Mouse (Mus musculus) frontal cortex, adult (tissue): ENCODE results near the gene Kdm2a.

Experiments used
- ATAC-seq: cut with Nextera tagmentation; 2 replicates; pipeline ENCODE4 v1.9.2; 2017; ENCODE audit warnings: mild to moderate bottlenecking, moderate library complexity, mixed read lengths; ENCODE audit not compliant: low TSS enrichment

Gene Kdm2a

DNA sequence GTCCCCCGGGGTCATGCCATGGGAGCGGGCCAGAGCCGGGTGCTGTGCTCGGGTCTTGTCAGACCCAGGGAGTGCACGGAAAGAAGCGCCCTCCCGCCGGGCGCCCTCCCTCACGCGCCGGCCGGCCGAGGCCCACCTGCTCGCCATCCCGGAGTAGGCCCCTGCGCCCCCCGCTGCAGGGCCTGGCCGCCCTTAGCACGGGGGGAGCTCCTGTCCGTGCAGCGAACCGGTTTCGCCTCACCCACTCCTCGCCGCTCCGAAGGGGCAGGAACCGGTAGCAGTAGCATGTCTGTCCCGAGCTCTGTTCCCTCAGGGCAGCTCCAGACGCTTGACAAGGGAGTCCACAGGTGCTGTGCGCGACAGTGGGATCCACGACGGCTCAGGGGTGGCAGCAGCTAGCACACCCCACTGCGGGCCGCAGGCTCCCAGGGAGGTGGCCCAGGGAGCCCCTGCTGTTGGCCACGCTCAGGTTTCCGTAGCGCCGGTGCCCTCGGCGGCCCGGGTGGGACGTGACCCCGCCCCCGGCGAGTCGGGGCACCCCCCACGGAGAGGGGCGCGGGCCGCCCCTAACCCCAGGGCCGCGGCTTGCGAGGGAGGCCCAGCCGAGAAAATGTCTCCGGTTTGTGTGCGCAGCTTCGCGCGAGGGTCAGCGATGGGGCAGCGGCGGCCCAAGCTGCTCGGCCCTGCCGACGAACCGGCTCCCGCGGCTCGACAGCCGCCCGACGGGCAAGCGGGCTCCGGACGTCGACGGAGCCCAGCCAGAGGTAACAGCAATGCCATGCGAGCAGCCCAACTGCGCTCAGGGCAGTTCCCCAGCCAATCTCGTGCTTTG is at the start of gene Kdm2a:
Kdm2a (minus strand) TSS at position 488 of the 832 bp plus-strand sequence.
- peak; percentile 29 for ATAC-seq

DNA sequence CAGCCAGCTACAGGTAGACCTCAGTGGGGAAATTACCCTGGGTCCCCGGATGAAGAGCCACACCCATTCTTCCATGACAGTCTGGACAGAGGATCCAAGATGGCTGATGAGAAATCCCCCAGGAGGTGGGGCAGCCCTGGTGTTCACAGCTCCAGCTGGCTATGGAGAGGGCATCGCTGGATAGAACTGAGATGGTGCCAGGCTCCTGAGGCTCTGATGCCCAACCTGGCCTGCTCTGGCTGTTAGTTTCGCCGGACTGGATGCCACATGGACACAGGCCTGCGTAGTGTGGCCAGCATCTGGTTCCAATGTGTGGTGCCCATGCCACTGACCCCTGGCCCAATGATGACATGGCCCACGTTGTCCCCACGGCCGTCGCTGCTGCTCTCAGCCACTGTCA is 49.4 kb upstream of the Kdm2a start:
- no peak for ATAC-seq

DNA sequence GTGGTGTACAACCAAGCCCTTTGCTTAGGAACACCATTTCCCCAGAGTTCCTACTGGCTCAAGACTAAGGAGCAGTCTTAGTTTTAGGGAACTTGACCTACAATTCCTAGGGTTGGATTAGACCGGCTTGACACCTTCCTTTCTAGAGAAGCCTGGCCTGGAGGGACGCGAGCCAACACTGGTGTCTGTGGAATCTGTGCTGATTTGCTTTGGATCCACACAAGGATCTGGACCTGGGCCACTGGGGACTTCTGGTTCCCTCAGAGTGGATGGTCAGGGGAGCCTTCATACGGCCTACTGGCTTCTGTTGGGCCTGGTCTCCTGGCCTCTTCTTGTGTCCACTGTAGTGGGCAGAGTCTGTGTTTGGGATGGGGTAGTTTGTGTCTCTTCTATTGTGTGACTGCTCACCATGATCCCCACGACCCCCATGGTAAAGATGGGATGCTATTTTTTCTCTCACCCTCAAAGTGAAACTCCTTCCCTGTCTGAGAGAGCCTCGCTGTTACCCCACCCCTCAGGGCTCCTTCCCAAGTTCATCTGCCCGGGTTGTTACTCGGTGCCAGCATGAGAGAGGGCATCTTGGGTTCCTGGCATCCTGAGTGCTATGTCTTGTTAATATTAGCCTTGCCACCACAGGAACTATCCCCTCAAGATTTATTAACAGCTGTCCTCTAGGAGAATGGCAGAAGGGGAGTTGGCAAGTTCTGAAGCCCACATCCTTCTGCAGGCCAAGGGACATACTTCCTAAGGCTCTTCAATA is 48.8 kb upstream of the Kdm2a start:
- ATAC-seq = no peak

DNA sequence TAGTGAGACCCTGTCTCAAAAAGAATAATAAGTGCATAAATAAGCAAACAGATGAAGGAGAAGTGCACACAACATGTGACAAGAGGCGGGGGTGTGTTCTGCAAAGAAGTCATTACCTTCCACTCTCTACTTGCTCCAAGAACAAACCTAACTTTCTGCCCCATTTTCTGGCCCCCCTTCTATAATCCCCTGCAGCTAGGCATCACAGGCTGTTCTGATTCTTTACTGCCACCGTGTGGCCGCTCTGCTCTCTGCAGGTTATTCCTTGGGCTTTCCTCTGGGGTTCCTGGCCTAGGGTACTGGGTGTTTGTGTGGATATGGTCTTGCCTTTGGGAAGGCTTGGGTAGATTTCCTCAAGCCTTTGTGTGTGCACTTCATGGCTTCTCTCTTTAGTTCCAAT is 44.3 kb upstream of the Kdm2a start:
- ATAC-seq = peak; percentile 70; the same call in 1 of the 2 replicates

DNA sequence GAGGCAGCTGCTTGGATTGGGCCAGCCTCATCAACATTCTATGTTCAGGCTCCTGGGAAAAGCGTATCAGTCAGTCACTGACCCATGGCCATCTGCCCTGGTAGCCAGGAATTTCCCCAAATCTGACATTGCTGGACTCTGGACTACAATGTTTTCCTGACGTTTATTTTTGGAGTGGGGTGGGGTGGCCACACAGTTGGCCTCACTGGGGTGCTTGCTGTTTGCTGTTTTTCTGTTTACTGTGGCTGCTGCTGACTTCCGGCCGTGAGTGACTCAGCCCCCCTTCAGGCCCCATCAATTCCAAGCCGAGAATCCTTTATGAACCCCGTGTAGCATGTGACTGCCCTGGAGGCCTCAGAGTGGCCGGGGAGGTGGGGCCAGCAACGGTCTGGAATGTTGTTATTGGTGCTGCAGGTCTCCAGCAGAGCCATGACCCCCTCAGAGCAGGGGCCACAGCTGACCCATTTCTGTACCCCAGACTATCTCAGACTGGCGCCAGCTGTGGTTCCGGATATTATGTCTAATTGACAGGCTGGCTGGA is 43.6 kb upstream of the Kdm2a start:
- ATAC-seq = no peak

DNA sequence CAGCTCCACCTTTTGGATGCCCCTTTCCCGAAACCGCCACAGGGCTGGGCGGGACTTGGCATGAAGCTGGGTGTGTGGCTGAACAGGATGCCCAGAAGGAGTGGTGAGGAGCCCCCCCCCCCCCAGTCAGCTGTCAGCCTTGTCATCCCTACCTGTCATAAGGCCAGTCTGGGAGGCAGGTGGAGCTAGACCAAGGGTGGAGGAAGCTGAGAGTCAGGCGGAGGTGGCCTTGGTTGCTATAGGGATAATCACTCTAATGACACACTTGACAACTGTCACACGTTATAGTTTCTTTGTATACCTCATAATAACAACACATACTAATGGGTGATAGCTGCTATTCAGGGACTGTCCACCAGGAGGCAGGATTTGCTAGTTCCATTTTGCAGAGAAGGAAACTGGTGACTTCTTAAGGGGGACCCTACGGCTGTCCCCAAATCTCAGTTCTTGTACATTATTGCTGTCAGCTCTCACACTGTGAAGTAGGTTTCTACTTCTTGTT is 43.1 kb upstream of the Kdm2a start:
- ATAC-seq = no peak

DNA sequence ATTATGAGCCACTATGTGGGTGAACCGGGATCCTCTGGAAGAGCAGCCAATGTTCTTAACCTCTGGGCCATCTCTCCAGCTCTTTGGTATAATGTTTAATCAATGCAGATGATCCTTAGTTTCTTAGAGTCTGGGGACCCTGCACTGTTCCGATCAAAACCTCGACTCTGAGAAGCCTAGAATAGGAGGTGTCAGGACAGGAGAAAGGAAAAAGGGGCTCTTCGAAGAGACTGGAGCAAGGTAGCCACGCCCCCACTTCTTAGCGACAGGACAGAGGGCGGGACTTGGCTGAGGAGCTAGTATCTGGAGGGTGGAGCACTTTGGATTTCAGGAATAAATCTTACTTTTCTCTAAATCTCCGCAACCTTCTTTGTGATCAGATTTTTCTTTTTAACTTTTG is 42.1 kb upstream of the Kdm2a start:
- no peak for ATAC-seq

DNA sequence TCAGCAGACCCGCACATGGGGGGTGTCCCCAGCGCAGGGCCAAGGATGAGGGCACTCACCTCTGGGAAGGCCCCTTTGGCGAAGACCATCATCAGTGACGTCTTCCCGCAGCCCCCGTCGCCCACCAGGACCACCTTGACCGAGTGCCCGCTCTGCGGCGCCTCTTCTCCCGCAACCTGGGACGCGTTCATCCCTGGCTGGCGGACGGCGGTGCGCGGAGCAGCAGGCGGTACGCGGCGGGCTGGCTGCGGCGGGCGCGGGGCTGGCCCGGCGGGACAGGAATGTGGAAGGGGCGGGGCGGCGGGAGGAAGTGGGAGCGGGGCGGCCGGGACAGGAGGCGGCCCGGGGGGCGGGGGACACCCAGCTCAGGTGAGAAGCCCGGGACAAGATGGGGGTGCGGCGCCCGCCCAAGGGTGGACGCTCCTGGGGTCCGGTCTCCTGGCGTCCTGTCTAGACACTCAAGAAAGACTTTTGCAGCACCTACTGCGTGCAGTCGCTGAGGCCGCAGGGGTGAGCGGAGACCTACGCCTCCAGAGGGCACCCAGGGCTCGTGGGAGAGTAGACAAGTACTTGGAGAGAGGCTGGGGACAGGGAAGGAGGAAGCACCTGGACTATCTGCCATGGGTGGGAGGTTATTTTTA is 41.2 kb upstream of the Kdm2a start, which contains the start of gene Rhod:
Rhod (minus strand) TSS at position 272 of the 641 bp plus-strand sequence.
- no peak for ATAC-seq

DNA sequence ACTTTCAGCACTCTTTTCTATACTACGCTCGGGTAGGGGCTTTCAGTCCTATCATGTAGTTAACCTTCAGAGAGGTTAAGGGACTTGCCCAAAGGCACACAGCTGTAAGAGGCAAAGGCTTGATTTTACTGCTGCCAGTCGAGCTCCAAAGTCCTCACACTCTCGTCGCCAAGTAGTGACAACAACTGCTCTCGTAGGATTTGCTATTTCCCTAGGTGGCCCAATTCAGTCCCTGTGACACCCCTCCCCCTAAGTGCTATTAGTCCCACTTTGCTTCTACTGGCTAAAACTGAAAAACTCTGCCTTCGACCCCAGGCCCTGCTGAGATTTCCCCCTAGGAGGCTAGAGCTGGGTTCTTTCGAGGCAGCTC is 40.7 kb upstream of the Kdm2a start:
- no peak for ATAC-seq

DNA sequence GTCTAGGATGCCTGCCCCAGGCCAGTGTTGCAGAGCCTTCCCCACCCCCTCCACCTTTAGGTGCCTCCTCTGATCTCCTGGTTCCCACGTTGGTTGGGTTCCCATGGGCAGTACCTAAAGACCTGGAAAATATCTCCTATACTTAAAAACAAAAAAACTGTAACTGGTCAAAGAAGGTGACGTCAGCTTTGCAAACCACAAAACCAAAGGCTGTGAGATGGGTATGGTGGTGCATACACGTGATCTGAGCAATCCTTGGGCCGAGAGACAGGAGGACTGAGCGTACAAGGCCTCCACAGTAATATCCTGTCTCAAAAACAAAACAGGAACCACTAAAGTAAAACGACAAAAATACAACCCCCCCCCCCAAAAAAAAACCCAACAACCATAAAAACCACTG is 39.8 kb upstream of the Kdm2a start:
- ATAC-seq = no peak

DNA sequence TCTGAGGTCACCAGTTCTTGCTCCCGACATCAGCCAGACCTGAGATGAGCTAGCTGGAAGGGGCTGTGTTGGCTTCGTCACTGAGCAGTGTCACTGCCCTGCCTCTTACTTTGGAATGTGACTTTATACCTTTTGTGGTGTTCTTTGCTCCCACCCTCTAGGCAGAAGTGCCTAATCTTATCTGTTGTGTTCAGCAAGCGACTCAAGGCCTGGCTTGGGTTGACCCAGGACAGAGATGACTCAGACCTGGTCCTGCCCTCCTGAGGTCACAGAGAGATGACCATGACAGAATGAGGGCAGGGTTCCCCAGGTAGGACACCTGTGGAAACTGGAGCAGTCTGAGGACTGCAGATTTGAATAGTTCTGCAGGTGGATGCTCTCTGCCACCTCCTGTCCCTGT is 38.2 kb upstream of the Kdm2a start:
- ATAC-seq = no peak

DNA sequence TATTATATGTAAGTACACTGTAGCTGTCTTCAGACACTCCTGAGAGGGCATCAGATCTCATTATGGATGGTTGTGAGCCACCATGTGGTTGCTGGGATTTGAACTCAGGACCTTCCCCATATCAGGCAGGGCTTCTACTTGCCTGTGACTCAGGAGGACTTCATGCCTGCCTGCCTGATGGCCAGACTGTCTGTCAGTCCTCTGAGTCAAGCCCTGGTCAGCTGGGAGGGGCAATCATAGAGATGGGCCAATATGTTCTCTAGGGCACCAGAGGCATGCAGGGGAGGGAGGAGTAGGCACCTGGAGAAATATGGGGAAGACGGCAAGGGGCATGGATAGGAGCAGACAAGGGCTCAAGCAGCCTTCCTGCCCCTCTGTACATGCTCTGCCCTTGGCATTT is 36.9 kb upstream of the Kdm2a start:
- ATAC-seq = no peak

DNA sequence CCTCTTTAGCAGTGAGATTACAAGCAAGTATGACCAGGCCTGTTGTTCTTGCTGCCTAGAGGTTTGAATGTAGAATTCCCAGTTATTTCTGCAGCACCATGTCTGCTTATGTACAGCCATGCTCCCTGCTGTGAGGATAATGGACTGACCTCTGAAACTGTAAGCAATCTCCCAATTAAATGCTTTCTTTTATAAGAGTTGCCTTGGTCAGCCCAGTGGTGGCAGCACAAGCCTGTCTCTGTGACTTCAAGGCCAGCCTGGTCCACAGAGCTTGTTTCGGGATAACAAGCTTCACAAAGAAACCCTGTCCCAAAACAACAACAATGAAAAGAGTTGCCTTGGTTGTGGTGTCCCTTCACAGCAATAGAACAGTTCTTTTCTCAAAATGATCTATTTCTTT is 35.7 kb upstream of the Kdm2a start:
- ATAC-seq = no peak

DNA sequence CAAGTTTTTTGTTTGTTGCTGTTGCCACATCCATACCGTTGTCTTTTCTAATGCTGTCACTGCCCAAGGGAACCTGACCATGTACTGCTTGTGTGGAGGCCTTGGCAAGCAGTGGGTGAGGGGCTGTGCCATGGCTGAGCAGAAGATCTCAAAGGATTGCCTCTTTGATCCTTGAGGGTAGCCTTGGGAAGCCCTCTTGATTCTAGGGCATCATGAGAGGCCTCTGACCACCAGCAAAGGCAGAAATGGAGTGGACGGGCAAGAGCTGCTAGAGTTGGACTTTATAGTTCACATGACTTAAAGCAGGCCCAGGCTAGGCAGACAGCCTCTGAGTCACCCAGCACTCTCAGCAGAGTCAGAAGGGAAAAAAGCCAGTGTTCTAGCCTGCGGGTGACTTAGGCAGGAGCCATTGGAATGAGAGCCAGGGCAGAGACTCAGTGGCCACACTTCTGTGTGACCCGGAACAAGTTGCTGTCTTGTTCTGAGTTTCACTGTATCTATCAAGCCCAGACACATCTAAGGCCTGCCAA is 32.1 kb upstream of the Kdm2a start:
- ATAC-seq = no peak

DNA sequence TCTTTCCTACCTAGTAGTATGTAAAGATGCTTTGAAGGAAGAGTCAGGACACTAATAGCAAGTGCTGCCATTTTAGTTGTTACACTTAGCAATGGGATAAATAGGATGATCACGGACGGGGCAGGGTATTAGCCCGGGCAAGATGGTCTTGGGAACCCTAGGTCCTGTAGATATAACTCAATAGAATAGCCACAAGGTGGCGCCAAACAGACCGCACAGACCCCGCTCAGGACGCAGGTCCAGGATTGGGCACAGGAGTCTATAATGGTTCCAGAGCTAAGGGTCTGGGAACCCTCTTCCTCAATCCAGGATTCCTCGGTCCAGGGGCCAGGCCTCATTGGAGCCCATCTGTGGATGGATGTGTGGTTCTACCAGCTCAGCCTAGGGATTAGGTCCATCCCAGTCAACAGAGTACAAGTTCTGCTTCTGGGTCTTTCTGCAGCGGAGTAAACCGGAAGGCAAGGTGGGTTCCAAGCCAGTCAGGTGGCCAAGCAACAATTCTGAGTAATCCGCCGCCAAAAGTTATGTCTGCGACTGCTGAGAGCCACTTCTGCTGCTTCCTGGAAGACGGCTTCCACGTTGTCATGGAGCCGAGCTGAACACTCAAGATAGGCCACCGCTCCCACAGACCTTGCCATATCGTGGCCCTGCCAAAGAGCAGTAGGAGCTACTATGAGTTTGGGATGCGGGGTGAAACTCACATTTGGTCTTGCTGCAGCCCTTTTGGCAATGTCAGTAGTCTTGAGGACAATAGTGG is 27.7 kb upstream of the Kdm2a start:
- ATAC-seq = no peak

DNA sequence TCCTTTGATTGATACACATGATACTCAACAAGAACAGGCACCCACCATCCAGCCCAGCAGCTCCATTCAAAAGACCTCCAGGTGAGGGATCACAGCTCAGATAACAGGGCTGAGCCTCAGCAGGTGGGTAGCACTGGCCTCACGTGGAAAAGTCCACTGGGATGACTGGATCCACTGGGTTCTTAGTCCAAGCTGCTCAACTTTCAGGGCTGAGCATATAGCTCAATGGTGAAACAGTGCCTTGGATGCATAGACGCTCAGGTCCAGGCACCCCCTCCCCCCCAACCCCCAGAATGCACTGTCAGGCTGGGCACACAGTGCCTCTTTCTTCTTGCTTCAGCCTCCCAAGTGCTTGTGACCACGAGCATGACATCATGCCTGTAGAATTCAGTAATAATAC is 24.9 kb upstream of the Kdm2a start:
- ATAC-seq = no peak

DNA sequence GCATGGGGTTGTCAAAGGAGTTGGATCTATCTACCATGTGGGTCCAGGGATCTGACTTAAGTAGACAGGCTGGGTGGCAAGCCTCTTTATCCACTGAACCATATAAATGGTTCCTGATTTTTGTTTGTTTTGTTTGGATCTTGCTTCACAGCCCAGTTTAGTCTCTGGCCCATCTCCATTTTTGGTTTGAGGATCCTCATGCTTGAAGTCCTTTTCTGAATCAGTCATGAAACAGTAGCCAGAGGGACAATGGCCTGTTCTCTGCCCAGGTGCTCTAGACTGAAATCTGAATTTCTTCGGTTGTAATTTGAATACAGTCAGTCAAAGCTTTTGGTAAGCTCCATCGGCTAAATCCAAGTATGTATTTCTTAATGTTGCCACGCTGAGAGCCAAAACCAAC is 24.5 kb upstream of the Kdm2a start:
- no peak for ATAC-seq

DNA sequence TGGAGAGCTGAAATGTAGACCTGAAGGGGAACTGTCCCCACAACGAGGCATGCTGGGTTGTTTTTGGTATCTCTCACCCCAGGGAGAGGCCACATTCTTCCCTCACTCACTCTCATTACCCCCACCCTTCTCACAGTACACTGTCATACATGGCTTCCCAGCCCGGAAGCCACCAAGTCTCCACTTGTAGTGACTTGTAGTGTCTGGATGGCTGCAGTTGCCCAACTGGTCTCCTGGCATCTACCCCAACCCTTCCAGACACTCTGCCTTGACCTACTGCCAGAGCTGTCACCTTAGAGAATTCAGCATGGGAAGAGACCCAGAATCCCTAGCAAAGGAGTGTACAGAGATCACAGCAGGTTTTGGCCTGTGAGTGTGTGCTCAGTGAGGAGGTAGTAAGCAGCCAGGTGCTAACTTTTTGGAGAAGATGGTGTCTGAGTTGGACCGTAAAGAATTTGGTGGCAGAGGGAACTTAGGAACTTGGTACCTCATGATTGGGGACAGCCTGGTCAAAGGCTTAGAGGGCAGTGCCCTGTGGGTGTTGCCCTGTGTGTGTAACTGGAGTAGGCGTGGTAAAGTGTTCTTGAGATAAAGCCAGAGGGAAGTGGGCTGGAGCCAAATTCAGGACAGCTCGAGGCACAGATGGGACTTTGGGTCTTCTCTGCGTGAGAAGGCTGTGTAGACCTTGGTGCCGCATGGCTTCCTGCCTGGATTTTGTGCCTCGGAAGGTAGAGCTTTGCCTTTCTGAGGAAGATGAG is 22.2 kb upstream of the Kdm2a start:
- no peak for ATAC-seq

DNA sequence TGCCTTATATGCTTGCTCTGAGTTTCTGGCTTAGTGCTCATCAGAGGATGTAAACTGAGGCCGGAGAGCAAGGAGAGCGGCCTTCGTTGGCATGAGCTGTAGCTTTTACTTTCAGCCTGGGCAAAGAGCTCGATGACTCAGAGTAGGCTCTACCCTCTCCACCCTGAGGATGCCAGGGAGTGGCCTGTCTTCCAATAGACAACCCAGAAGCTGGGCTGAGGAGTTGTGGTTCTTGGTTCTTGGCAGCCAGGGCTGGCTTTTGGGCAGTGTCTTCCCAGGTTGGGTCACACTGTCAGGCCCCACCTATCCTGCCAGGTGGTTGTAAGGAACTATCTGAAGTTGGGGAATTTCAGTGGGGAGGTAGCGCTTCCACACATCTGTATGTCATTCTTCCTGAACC is 21.6 kb upstream of the Kdm2a start:
- no peak for ATAC-seq

DNA sequence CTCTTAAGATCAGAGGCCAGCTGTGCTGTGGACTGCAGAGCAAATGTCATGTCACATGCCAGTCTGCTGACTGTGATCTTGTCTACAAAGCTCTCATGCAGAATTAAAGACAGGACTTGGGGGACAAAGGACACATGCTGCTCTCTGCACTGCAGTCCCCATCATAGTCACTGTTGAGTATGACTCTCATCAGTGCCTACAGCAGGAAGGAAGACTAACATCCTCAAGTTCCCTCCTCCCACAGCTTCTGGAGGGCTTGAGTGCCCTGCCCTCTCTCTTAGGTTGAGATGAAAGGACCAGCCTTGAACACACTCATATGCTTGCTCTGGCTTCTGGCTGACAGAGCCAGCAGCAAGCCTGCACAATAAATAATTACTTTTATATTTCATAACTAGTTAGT is 19.6 kb upstream of the Kdm2a start:
- ATAC-seq = no peak

DNA sequence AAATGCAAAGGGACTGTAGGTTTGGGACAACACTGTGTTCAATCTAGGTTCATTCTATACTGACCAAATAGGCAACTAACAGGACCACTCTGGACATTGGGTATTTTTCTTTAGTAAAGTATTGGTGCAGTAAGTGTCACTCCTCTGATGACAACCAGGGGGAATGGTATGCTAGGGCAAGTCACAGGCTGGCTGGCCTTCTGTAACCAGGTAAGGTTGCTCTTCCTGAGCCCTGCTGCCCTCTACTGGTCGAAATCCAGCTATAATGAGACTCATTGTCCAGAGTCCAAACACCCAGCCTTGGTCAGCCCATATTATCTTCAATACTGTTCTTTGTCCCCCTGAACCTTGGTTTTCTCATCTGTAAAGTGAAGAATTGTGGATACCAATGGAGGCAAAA is 19.1 kb upstream of the Kdm2a start:
- peak; percentile 65; the same call in 1 of the 2 replicates for ATAC-seq
